Mouse (Mus musculus) CD4-positive, CD25-positive, alpha-beta regulatory T cell, adult 4 months (primary cell): ENCODE results near the gene Gm21663. TPM values are rescaled to one million over a fixed set of nuclear protein-coding genes. Genes with fewer than 3 reads are reported as not detected.
"Not testable (repeated sequence)": the region's sequence is repeated elsewhere in the genome, so short reads cannot be mapped to it uniquely, and the experiment has no call there.

Source experiments
- ATAC-seq: one replicate; pipeline ENCODE4 v1.8.0; 2017
- polyA plus RNA-seq, 2 experiments: library from polyadenylated mRNA; unstranded; fragments of 100-300 nt; shearing (Covaris generic); gene quantifications; one replicate each; pipeline ENCODE4 v1.2.1; 2017

Gene Gm21663
- not detected for polyA plus RNA-seq

DNA sequence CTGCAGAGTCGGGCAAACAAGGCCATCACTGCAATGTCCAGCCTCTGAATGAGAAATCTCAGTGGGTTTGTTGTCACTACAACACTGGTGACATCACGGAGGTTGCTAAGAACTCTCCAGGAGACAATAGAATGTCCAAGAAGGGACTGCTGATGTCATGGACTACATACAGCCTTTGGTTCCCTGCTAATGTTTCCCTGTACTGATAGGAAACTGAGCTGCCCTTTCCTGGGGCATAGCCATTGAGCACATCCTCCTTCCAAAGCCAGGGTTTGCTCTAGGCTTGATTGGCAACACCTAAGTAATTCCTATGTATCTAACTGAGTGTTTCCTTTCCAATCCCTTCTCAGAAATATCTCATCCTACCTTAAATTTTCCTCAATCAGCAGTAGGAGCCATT lies at the start of gene Gm21663:
TSS of gene Gm21663 (minus strand) at position 101 of the 400 bp plus-strand sequence.
- ATAC-seq = not testable (repeated sequence)

DNA sequence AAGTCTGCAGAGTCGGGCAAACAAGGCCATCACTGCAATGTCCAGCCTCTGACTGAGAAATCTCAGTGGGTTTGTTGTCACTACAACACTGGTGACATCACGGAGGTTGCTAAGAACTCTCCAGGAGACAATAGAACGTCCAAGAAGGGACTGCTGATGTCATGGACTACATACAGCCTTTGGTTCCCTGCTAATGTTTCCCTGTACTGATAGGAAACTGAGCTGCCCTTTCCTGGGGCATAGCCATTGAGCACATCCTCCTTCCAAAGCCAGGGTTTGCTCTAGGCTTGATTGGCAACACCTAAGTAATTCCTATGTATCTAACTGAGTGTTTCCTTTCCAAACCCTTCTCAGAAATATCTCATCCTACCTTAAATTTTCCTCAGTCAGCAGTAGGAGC lies 46.4 kb upstream of the Gm21663 start, which contains the start of gene Gm21698:
TSS of gene Gm21698 (minus strand) at position 101 of the 400 bp plus-strand sequence.
- not testable (repeated sequence) for ATAC-seq

DNA sequence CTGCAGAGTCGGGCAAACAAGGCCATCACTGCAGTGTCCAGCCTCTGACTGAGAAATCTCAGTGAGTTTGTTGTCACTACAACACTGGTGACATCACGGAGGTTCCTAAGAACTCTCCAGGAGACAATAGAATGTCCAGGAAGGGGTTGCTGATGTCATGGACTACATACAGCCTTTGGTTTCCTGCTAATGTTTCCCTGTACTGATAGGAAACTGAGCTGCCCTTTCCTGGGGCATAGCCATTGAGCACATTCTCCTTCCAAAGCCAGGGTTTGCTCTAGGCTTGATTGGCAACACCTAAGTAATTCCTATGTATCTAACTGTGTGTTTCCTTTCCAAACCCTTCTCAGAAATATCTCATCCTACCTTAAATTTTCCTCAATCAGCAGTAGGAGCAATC lies 30.4 kb upstream of the Gm21663 start, which contains the start of gene Gm21680:
TSS of gene Gm21680 (minus strand) at position 101 of the 400 bp plus-strand sequence.
- ATAC-seq = not testable (repeated sequence)

DNA sequence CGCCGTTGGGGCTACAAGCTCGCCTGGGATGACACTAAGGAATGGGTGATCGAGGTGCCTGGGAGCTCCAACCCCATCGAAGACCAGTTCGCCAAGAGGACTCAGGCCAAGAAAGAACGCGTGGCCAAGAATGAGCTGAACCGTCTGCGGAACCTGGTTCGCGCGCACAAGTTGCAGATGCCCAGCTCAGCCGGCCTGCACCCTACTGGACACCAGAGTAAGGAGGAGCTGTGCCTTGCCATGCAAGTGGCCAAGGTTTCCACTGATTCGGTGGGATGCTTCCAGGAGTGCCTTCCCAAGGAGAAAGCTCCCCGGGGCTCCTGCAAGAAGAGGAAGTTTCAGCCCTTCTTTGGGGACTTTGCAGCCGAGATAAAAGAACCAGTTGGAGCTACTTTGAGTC lies 14.9 kb upstream of the Gm21663 start:
- not testable (repeated sequence) for ATAC-seq

DNA sequence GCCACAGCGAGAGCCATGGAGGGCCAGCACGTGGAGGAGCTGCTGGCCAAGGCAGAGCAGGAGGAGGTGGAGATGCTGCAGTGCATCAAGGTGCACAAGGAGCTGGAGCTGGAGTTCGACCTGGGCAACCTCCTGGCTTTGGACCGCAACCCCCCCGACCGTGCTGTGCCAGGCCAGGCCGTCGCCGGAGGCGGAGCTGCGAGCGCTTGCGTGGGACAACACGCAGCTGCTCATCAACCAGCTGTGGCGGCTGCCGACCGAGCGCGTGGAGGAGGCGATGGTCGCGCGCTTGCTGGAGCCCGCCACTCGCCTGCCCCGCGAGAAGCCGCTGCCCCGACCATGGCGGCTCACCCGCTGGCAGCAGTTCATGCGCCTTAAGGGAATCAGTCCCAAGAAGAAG lies 14.4 kb upstream of the Gm21663 start:
- ATAC-seq = not testable (repeated sequence)

DNA sequence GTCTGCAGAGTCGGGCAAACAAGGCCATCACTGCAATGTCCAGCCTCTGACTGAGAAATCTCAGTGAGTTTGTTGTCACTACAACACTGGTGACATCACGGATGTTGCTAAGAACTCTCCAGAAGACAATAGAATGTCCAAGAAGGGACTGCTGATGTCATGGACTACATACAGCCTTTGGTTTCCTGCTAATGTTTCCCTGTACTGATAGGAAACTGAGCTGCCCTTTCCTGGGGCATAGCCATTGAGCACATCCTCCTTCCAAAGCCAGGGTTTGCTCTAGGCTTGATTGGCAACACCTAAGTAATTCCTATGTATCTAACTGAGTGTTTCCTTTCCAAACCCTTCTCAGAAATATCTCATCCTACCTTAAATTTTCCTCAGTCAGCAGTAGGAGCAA lies 12.1 kb upstream of the Gm21663 start, which contains the start of gene Gm21671:
TSS of gene Gm21671 (minus strand) at position 101 of the 400 bp plus-strand sequence.
- ATAC-seq = not testable (repeated sequence)

DNA sequence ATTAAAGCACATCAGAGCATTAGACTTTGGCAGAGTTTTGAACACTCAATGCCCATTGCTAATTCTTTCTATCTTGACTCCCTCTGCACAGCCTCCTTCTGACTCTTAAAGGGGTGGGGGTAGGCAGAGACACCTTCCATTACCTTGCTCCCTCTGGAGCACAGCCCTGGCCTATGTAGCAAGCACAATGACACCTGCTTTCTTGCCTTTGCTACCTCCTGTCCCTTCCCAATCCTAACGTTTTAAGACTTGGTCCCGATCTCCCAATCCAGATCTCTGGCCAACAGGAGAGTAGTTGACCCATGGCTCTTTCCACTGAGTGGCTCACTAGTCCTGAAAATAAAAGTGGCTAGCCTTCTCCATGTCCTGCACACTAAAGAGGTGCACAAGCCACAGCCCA lies 3.2 kb upstream of the Gm21663 start:
- not testable (repeated sequence) for ATAC-seq

DNA sequence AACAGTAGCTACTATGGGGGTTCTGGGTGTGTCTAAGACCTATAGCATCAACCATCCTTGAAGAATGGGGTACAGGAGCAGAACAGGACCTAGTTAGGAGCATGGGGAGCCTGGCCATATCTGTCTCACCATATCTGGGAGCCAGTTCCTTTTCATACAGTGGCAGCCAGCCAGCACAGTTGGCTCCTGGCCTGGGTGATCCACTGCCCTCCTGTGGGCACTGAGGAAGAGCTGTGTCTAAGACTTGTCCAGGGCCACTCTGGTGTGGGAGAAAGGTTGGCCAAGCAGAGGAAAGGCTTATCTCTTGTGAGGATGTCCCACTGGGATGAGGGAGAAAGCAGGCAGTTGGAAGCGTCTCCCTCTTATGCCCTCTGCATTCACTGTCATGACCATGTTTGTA lies 50.9 kb downstream of the Gm21663 start:
- ATAC-seq = no peak

DNA sequence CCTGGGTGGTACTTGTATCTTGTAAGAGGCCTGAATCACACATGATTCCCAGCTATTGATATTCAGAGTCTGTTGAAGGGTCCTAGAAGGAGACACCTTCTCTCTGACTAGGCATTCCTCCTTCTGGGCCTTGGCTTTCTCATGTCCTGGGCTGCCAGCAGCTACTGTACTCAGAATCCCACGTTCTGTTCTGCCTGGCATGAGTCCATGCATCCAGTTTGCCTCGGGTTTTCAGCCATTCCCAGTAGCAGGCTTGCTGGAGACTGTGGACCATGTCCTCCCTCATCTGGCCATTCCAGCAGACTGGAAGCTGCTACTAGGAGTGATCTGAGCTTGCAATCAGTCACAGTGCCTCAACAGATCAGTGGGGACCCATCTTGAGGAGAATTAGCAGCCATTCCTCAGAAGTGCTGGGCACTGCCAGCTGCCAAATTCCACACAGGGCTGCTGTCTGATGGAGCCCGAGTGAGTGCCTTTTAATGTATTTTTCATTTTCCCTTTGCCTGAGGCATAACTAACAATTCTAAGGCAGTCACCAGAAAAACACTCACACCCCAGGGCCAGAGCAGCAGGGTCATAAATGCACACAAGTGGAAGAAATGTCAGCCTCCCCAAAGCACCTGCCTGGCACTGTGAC lies 52.3 kb downstream of the Gm21663 start:
- ATAC-seq = no peak

DNA sequence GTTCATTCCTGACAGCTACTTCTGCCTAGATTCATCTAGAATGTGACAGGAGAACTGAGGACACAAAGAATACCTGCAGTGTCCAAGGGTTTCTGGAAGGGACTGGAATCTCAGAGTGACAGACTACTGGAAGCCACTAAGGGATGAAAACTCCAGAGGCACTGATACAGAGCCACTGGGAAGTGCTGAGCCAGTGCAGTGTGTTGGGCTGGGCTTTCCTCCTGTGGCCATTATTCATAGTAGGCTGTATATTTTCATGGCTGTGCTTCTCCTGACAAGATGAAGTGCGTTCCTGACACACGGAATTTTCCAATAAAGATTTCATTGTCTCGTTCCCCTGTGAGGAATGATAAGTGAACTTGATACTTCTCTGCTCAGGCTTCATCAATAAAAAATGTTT lies 55.5 kb downstream of the Gm21663 start:
- ATAC-seq = no peak

Other genes starting within 250 kb of the Gm21663 start
- 1 to 10 TPM; 4.2 to 4.3 TPM for gene Xrcc2, start 236.6 kb downstream of the Gm21663 start, polyA plus RNA-seq
- gene Actr3b, start 182.4 kb downstream of the Gm21663 start, polyA plus RNA-seq = 1 to 10 TPM in 1 of 2 experiments, under 1 TPM in 1; 0.82 to 1.1 TPM
- not detected for gene Gm21671, start 12.0 kb upstream of the Gm21663 start, polyA plus RNA-seq
- not detected for gene Gm21680, start 30.3 kb upstream of the Gm21663 start, polyA plus RNA-seq
- not detected for gene Gm21698, start 46.3 kb upstream of the Gm21663 start, polyA plus RNA-seq
- not detected for gene Gm1979, start 62.4 kb upstream of the Gm21663 start, polyA plus RNA-seq
- not detected for gene Gm5862, start 80.5 kb upstream of the Gm21663 start, polyA plus RNA-seq
- not detected for gene Speer4a, start 97.2 kb upstream of the Gm21663 start, polyA plus RNA-seq
- gene Gm7347, start 116.2 kb upstream of the Gm21663 start, polyA plus RNA-seq = not detected
- gene Gm10471, start 146.9 kb upstream of the Gm21663 start, polyA plus RNA-seq = not detected
- gene 5031410I06Rik, start 163.0 kb upstream of the Gm21663 start, polyA plus RNA-seq = not detected
- gene Gm10220, start 179.0 kb upstream of the Gm21663 start, polyA plus RNA-seq = not detected